Mouse (Mus musculus) lung, postnatal 0 days (tissue): ENCODE measurements around the gene Dcp1a.

ENCODE experiments used
- CTCF ChIP-seq: IDR thresholded peaks from 2 replicates; pipeline ENCODE4 v1.5.1; 2016; ENCODE audit warnings: antibody characterized with exemption, mild to moderate bottlenecking
- EP300 ChIP-seq: IDR thresholded peaks from 2 replicates; pipeline ENCODE4 v1.6.1; 2016; ENCODE audit warnings: antibody characterized with exemption, mild to moderate bottlenecking, control low read depth

DNA sequence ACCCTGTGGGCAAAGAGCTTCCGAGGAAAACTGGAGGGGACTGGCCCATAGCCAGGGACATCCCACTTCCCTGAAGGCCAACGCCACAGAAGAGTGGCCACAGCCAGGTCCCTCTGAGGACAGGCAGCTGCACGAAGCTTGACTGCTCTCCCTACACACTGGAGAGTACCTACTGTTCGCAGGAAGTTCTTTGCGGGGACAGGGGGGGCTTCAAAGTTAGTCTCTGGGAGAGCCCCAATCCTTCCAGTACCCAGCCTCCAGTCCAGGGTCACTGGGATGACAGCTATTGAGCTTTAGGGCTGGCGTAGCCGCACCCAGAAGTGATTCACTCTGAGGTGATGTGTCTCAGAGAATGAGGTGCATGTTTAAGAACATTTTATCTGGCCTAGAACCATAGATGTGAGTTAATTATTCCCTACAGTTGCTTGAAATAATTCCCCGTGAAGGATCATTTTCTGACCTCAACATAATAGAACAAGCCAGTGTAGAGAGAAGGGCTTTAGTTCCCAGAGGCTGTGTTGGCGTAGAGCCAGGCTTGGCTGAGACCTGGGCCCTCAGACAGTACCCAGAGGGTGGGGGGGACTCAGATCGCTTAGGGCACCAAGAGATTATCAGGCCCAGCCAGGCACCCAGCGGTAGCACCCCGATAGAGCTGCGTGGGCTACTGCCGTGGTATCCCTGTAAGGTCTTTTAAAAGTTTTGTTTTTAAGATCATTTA lies 82.3 kb downstream of the Dcp1a start:
- TF ChIP-seq CTCF (no peak), EP300 (no peak)
